Mouse (Mus musculus) layer of hippocampus, postnatal 10 days (tissue): ENCODE results near the gene A930009A15Rik. TPM values are rescaled to one million over a fixed set of nuclear protein-coding genes. Genes with fewer than 3 reads are reported as not detected.

Experiments used
- total RNA-seq, 2 experiments: library from RNA; stranded (reverse); gene quantifications; 2 replicates each; pipeline ENCODE4 v1.2.3; 2021

A930009A15Rik gene
- total RNA-seq, 2 experiments from 2014 or later, result 1.1 to 1.8 TPM

Other genes with a start within 250 kb of the A930009A15Rik start
- 10 to 100 TPM; 49.8 to 52.0 TPM for gene Tmem19, start 207.5 kb upstream of the A930009A15Rik start, total RNA-seq
- 10 to 100 TPM; 12.2 to 13.4 TPM for gene Thap2, start 185.5 kb upstream of the A930009A15Rik start, total RNA-seq
- 10 to 100 TPM; 50.1 to 54.9 TPM for gene Zfc3h1, start 185.0 kb upstream of the A930009A15Rik start, total RNA-seq
- 1 to 10 TPM; 2.2 to 2.6 TPM for gene Lgr5, start 17.8 kb downstream of the A930009A15Rik start, total RNA-seq
- under 1 TPM; 0.62 to 0.69 TPM for gene Tspan8, start 246.8 kb downstream of the A930009A15Rik start, total RNA-seq